Mouse (Mus musculus): ENCODE data around the gene Fndc3b. TPM values are rescaled to one million over a fixed set of nuclear protein-coding genes. Genes with fewer than 3 reads are reported as not detected.
A peak's percentile ranks its signal among the peaks of the same experiment; 100 is the strongest.

The Fndc3b gene
- polyA plus RNA-seq, 1 experiment from 2014 or later, result 10.5 TPM

DNA sequence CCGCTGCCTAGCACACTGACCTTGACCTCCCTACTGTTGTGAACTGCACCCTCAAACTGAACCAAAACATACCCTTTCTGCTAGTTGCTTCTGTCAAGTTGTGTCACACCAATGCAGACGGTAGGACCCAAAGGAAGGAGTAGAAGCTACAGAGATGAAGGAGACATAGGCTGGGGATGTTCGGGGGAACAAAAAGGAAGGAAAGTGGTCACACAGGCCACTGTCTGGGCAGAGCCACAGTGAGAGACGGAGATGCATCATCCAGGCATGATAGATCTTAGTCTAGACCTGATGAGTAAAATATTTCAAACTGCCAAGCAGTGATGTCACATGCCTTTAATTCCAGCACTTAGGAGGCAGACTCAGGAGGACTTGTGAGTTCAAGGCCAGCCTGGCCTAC lies 71.4 kb downstream of the Fndc3b start:
- no peaks in the 10 kb centered on the region for H3K36me3 ChIP-seq (replicated peaks; ENCODE audit: control insufficient read depth, insufficient read depth, low read depth, low read length)
- ATAC-seq (replicated peaks; ENCODE audit: insufficient number of reproducible peaks, low FRiP score, low TSS enrichment, low read depth), result no peak

DNA sequence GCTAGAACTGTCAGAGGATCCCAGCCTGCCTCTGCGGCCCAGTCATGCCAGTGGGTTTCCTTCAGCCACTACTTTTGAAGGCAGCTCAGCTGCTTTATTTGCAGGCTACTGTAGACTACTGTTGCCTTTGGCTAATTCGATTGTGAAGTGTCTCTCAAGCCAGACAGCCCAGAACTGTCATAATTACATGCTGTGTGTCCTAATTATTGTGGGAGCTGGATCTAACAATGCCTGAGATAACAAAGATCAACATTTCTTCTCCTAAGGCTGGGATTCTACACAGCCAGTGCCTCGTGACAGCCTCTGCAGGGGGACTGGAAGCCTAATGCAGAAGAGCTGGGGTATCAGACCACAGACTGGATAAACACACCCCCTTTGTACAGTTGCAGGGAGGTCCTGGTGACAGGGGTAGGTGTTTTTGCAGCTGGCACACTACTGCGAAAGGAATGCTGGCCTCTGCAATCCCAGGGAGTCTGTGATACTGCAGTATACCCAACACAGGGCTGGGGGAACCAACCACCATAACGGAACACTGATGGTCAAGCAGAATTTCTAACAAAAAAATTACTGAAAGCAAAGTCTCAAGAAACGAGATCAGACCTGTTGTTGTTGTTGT lies 74.0 kb downstream of the Fndc3b start:
- WGBS, result 60% methylated on average over 6 of the region's 6 CpGs
- H3K4me3 ChIP-seq (ENCODE audit: low read depth, low read length), result no peak overlapping the region
- no peaks in the 10 kb centered on the region for H3K4me1 ChIP-seq (ENCODE audit: control insufficient read depth, insufficient read depth, low read length)
- H3K4me2 ChIP-seq (ENCODE audit: low read depth, low read length), result no peak overlapping the region
- DNase-seq (ENCODE audit: low spot score) (no peak), ATAC-seq (replicated peaks; ENCODE audit: insufficient number of reproducible peaks, low FRiP score, low TSS enrichment, low read depth) (peak; percentile 58)
- no peak overlapping the region for H3K27ac ChIP-seq (replicated peaks; ENCODE audit: low read depth, low read length)
- no peak overlapping the region for H3K9ac ChIP-seq (replicated peaks; ENCODE audit: low read length)
- H3K36me3 ChIP-seq (replicated peaks; ENCODE audit: control insufficient read depth, insufficient read depth, low read depth, low read length), result no peaks in the 10 kb centered on the region
- no peaks in the 10 kb centered on the region for H3K27me3 ChIP-seq (ENCODE audit: control insufficient read depth, insufficient read depth, low read length)
- no peaks in the 10 kb centered on the region for H3K9me3 ChIP-seq (replicated peaks; ENCODE audit: control insufficient read depth, low read length)

More for the DNA sequence above, 71.4 kb downstream of the Fndc3b start:
- DNase-seq (ENCODE audit: low spot score), result no peak
- WGBS, result 84% methylated on average over 4 of the region's 4 CpGs
- Histone ChIP-seq H3K27me3 (ENCODE audit: control insufficient read depth, insufficient read depth, low read length) (no peaks in the 10 kb centered on the region), H3K27ac (replicated peaks; ENCODE audit: low read depth, low read length) (no peak overlapping the region), H3K4me2 (ENCODE audit: low read depth, low read length) (no peak overlapping the region), H3K4me3 (ENCODE audit: low read depth, low read length) (no peak overlapping the region), H3K4me1 (ENCODE audit: control insufficient read depth, insufficient read depth, low read length) (no peaks in the 10 kb centered on the region), H3K9ac (replicated peaks; ENCODE audit: low read length) (no peak overlapping the region), H3K9me3 (replicated peaks; ENCODE audit: control insufficient read depth, low read length) (no peaks in the 10 kb centered on the region)

DNA sequence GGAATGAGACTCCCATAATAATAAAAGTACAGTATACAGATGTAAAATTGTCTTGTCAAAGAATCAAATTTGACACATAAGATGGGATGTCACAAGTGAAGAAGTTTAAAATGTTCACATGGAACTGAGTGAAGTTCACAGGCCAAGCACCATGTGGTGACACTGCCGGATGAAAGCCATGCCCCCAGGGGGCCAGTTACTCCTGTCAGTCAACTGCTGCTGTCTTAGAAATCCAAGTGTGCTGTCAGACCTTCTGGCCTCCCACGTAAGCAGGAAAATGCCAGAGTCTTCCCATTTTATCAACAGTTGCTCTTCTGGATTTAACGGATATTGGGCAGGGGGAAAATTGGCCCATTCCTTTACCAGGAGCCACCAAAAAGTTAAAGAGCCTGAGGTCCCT lies 75.3 kb downstream of the Fndc3b start:
- no peaks in the 10 kb centered on the region for H3K36me3 ChIP-seq (replicated peaks; ENCODE audit: control insufficient read depth, insufficient read depth, low read depth, low read length)
- no peak overlapping the region for H3K4me2 ChIP-seq (ENCODE audit: low read depth, low read length)
- no peaks in the 10 kb centered on the region for H3K9me3 ChIP-seq (replicated peaks; ENCODE audit: control insufficient read depth, low read length)
- DNase-seq (ENCODE audit: low spot score) (no peak), ATAC-seq (replicated peaks; ENCODE audit: insufficient number of reproducible peaks, low FRiP score, low TSS enrichment, low read depth) (no peak)
- no peaks in the 10 kb centered on the region for H3K27me3 ChIP-seq (ENCODE audit: control insufficient read depth, insufficient read depth, low read length)
- H3K9ac ChIP-seq (replicated peaks; ENCODE audit: low read length), result no peak overlapping the region
- H3K27ac ChIP-seq (replicated peaks; ENCODE audit: low read depth, low read length), result no peak overlapping the region
- no peaks in the 10 kb centered on the region for H3K4me1 ChIP-seq (ENCODE audit: control insufficient read depth, insufficient read depth, low read length)
- H3K4me3 ChIP-seq (ENCODE audit: low read depth, low read length), result no peak overlapping the region
- WGBS, result 25% methylated on average over 3 of the region's 3 CpGs

DNA sequence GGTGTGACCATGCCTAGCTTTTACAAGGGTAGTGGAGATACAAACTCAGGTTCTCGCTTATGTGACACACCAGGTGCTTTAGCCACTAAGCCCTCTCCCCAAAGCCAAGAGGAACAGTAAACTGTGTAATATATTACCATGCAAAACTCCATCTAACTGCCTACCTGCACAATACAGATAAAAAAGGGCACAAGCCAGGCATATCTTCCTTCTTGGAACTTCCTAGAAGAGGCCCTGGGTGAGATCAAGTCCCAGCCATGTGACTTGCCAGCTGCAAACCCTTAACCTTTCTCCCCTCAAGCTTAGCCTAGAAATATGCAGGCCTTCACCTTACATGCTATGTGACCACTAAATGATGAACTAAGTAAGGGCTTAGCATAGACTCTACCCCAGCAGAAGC lies 78.2 kb downstream of the Fndc3b start:
- H3K9me3 ChIP-seq (replicated peaks; ENCODE audit: control insufficient read depth, low read length), result no peaks in the 10 kb centered on the region
- H3K27ac ChIP-seq (replicated peaks; ENCODE audit: low read depth, low read length), result no peak overlapping the region
- ATAC-seq (replicated peaks; ENCODE audit: insufficient number of reproducible peaks, low FRiP score, low TSS enrichment, low read depth) (no peak), DNase-seq (ENCODE audit: low spot score) (no peak)
- no peak overlapping the region for H3K4me3 ChIP-seq (ENCODE audit: low read depth, low read length)
- no peaks in the 10 kb centered on the region for H3K27me3 ChIP-seq (ENCODE audit: control insufficient read depth, insufficient read depth, low read length)
- no peaks in the 10 kb centered on the region for H3K4me1 ChIP-seq (ENCODE audit: control insufficient read depth, insufficient read depth, low read length)
- no peak overlapping the region for H3K9ac ChIP-seq (replicated peaks; ENCODE audit: low read length)
- WGBS, result 100% methylated on average over 1 of the region's 1 CpGs
- no peaks in the 10 kb centered on the region for H3K36me3 ChIP-seq (replicated peaks; ENCODE audit: control insufficient read depth, insufficient read depth, low read depth, low read length)
- H3K4me2 ChIP-seq (ENCODE audit: low read depth, low read length), result no peak overlapping the region

DNA sequence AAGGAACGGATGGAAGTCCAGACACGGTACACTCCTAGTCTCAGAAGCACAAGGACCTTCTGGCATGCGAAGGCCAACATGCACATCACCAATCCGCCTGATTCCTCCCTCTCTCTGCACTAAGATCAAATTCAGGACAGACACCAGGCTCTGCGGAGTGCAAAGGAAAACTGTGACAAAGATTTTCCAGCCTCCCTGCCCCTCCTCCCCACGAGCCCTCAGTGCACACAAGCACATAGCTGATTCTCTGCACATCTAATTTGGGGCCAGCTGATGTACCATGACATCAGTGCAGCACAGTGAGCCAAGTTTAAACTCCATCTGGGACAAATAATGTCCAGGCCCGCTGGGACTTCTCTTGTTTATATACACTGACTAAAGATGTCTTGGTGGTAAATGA lies 80.0 kb downstream of the Fndc3b start:
- ATAC-seq (replicated peaks; ENCODE audit: insufficient number of reproducible peaks, low FRiP score, low TSS enrichment, low read depth), result peak; percentile 75
- no peak overlapping the region; the same call in 1 of the 2 replicates for H3K27ac ChIP-seq (replicated peaks; ENCODE audit: low read depth, low read length)
- no peaks in the 10 kb centered on the region for H3K27me3 ChIP-seq (ENCODE audit: control insufficient read depth, insufficient read depth, low read length)

DNA sequence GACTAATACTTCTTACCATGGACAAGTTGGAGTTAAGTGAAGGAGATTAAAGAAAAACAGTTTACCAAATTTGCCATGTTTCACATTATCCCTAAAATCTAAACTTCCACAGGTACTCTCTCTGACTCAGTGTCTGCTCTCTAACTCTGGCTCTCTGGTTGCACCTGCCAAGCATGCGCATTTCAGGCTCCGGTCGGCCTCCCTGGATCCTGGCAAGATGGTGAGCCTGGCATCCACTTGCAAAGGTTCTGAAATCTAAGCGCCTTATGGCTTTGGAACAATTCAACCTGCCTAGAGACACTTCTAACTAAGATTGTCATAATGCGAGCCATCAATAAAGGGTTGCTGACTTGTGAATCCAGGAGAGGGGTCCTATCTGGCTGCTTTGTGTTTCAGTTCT lies 81.4 kb downstream of the Fndc3b start:
- no peaks in the 10 kb centered on the region for H3K36me3 ChIP-seq (replicated peaks; ENCODE audit: control insufficient read depth, insufficient read depth, low read depth, low read length)
- H3K27ac ChIP-seq (replicated peaks; ENCODE audit: low read depth, low read length), result no peak overlapping the region
- H3K4me3 ChIP-seq (ENCODE audit: low read depth, low read length), result no peak overlapping the region
- DNase-seq (ENCODE audit: low spot score), result no peak
- H3K27me3 ChIP-seq (ENCODE audit: control insufficient read depth, insufficient read depth, low read length), result no peaks in the 10 kb centered on the region
- 93% methylated on average over 5 of the region's 5 CpGs for WGBS
- H3K4me1 ChIP-seq (ENCODE audit: control insufficient read depth, insufficient read depth, low read length), result no peaks in the 10 kb centered on the region
- ATAC-seq (replicated peaks; ENCODE audit: insufficient number of reproducible peaks, low FRiP score, low TSS enrichment, low read depth), result no peak
- H3K9ac ChIP-seq (replicated peaks; ENCODE audit: low read length), result no peak overlapping the region
- no peak overlapping the region for H3K4me2 ChIP-seq (ENCODE audit: low read depth, low read length)
- no peaks in the 10 kb centered on the region for H3K9me3 ChIP-seq (replicated peaks; ENCODE audit: control insufficient read depth, low read length)

More for the DNA sequence above, 80.0 kb downstream of the Fndc3b start:
- Histone ChIP-seq H3K4me1 (ENCODE audit: control insufficient read depth, insufficient read depth, low read length) (no peaks in the 10 kb centered on the region), H3K9me3 (replicated peaks; ENCODE audit: control insufficient read depth, low read length) (no peaks in the 10 kb centered on the region), H3K9ac (replicated peaks; ENCODE audit: low read length) (no peak overlapping the region), H3K36me3 (replicated peaks; ENCODE audit: control insufficient read depth, insufficient read depth, low read depth, low read length) (no peaks in the 10 kb centered on the region), H3K4me2 (ENCODE audit: low read depth, low read length) (no peak overlapping the region), H3K4me3 (ENCODE audit: low read depth, low read length) (no peak overlapping the region)
- WGBS, result 53% methylated on average over 7 of the region's 7 CpGs
- DNase-seq (ENCODE audit: low spot score), result peak; percentile 75

DNA sequence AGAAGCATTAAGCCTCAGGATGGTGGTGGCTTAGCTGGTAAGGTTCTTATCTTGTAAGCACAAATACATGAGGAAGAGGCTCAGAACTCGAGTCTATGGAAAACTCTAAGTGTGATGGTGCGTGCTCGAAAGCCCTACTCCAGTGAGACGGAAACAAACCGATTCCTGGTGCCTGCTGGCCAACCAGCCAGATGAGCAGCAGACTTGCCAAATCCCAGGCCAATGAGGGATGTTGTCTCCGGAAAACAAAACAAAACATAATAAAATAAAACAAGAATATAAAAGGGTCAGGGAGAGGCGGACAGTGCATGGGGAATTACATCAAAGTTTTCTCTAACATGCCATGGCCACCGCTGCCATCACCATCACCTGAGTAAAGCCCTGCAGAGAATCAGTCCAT lies 84.8 kb downstream of the Fndc3b start:
- no peak overlapping the region for H3K4me2 ChIP-seq (ENCODE audit: low read depth, low read length)
- no peak for DNase-seq (ENCODE audit: low spot score)
- no peak overlapping the region for H3K27ac ChIP-seq (replicated peaks; ENCODE audit: low read depth, low read length)
- H3K9ac ChIP-seq (replicated peaks; ENCODE audit: low read length), result no peak overlapping the region
- H3K36me3 ChIP-seq (replicated peaks; ENCODE audit: control insufficient read depth, insufficient read depth, low read depth, low read length), result no peaks in the 10 kb centered on the region
- no peak for ATAC-seq (replicated peaks; ENCODE audit: insufficient number of reproducible peaks, low FRiP score, low TSS enrichment, low read depth)
- WGBS, result 90% methylated on average over 8 of the region's 8 CpGs
- H3K4me1 ChIP-seq (ENCODE audit: control insufficient read depth, insufficient read depth, low read length), result no peaks in the 10 kb centered on the region
- H3K4me3 ChIP-seq (ENCODE audit: low read depth, low read length), result no peak overlapping the region
- no peaks in the 10 kb centered on the region for H3K9me3 ChIP-seq (replicated peaks; ENCODE audit: control insufficient read depth, low read length)
- H3K27me3 ChIP-seq (ENCODE audit: control insufficient read depth, insufficient read depth, low read length), result no peaks in the 10 kb centered on the region

DNA sequence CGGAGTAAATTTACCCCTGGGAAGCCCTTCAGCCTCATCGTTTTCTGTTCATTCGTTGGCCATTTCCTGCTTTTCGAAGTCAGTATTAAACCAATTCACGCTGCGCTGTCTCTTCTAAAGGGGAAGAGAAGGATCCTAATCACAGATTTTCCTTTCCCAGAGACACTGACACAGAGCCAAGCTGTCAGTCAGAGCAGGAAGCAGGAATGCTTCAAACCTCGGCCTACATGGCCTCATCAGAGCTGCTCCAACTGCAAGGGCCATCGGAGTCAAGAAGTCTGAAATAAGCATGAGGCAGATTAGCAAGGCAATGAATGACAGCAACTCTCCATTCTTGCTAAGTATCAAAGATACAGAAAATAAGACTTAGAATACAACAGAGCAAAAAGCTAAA lies 85.5 kb downstream of the Fndc3b start:
- H3K9ac ChIP-seq (replicated peaks; ENCODE audit: low read length), result no peak overlapping the region
- 70% methylated on average over 8 of the region's 8 CpGs for WGBS
- H3K36me3 ChIP-seq (replicated peaks; ENCODE audit: control insufficient read depth, insufficient read depth, low read depth, low read length), result no peaks in the 10 kb centered on the region
- H3K9me3 ChIP-seq (replicated peaks; ENCODE audit: control insufficient read depth, low read length), result no peaks in the 10 kb centered on the region
- H3K27ac ChIP-seq (replicated peaks; ENCODE audit: low read depth, low read length), result no peak overlapping the region
- no peak overlapping the region for H3K4me3 ChIP-seq (ENCODE audit: low read depth, low read length)
- H3K27me3 ChIP-seq (ENCODE audit: control insufficient read depth, insufficient read depth, low read length), result no peaks in the 10 kb centered on the region
- DNase-seq (ENCODE audit: low spot score) (no peak), ATAC-seq (replicated peaks; ENCODE audit: insufficient number of reproducible peaks, low FRiP score, low TSS enrichment, low read depth) (no peak)
- H3K4me2 ChIP-seq (ENCODE audit: low read depth, low read length), result no peak overlapping the region
- H3K4me1 ChIP-seq (ENCODE audit: control insufficient read depth, insufficient read depth, low read length), result no peaks in the 10 kb centered on the region
